Mouse (Mus musculus) heart, embryonic 14.5 days (tissue): ENCODE results near the gene Sbk2. TPM values are rescaled to one million over a fixed set of nuclear protein-coding genes. Genes with fewer than 3 reads are reported as not detected.
A peak's percentile ranks its signal among the peaks of the same experiment; 100 is the strongest.

Experiments used
- ATAC-seq: fragments of 200-750 bp; cut with Nextera tagmentation; 2 replicates; pipeline ENCODE4 v1.8.0; 2017; ENCODE audit warnings: low read depth, moderate TSS enrichment; ENCODE audit not compliant: insufficient number of reproducible peaks, insufficient read depth, low FRiP score
- H3K27ac ChIP-seq, 2 experiments: fragments of 200-500 bp in 1 of 2; fragments of 300-500 bp in 1 of 2; sonication (generic) in 1 of 2; replicated peaks in 1 of 2; 2 replicates each; pipeline ENCODE4 v1.5.1; 2012 to 2014; ENCODE audit warnings: low read depth in 2 of 2, low read length in 2 of 2, control low read depth in 1 of 2, mild to moderate bottlenecking in 1 of 2, mixed read lengths in 1 of 2; ENCODE audit not compliant: control insufficient read depth in 1 of 2, insufficient read depth in 1 of 2
- H3K27me3 ChIP-seq: fragments of 300-500 bp; sonication (generic); 2 replicates; pipeline ENCODE4 v1.6.1; 2014; ENCODE audit warnings: mild to moderate bottlenecking, low read length, control low read depth; ENCODE audit not compliant: control insufficient read depth, insufficient read depth
- H3K36me3 ChIP-seq: fragments of 300-500 bp; sonication (generic); 2 replicates; pipeline ENCODE4 v1.6.1; 2014; ENCODE audit warnings: mild to moderate bottlenecking, control low read depth, low read length, mixed read lengths; ENCODE audit not compliant: control insufficient read depth, insufficient read depth
- H3K4me1 ChIP-seq, 2 experiments: fragments of 200-500 bp in 1 of 2; fragments of 300-500 bp in 1 of 2; sonication (generic) in 1 of 2; 2 replicates each; pipeline ENCODE4 v1.6.1; 2012 to 2014; ENCODE audit warnings: low read length in 2 of 2, control low read depth in 1 of 2, mixed read lengths in 1 of 2; ENCODE audit not compliant: control insufficient read depth in 2 of 2, insufficient read depth in 2 of 2
- H3K4me2 ChIP-seq: fragments of 300-500 bp; sonication (generic); 2 replicates; pipeline ENCODE4 v1.6.1; 2014; ENCODE audit warnings: mild to moderate bottlenecking, low read length
- H3K4me3 ChIP-seq, 2 experiments: fragments of 200-500 bp in 1 of 2; fragments of 300-500 bp in 1 of 2; sonication (generic) in 1 of 2; 2 replicates each; pipeline ENCODE4 v1.5.1; 2012 to 2014; ENCODE audit warnings: low read length in 2 of 2, mild to moderate bottlenecking in 2 of 2, control low read depth in 1 of 2, low read depth in 1 of 2, moderate library complexity in 1 of 2; ENCODE audit not compliant: control insufficient read depth in 1 of 2, insufficient read depth in 1 of 2
- H3K9ac ChIP-seq: fragments of 300-500 bp; sonication (generic); 2 replicates; pipeline ENCODE4 v1.6.1; 2014; ENCODE audit warnings: mild to moderate bottlenecking, low read length
- H3K9me3 ChIP-seq: fragments of 300-500 bp; sonication (generic); 2 replicates; pipeline ENCODE4 v1.6.1; 2016; ENCODE audit warnings: low read length, control low read depth; ENCODE audit not compliant: control insufficient read depth
- WGBS: fragments of 180-500 bp; shearing (Covaris S2); extraction: QIAGEN DNeasy Blood & Tissue Kit; methylation state at CpG from one replicate; pipeline ENCODE4 v1.1.7; 2014; 5-methylcytosine and 5-hydroxymethylcytosine counted together
- polyA plus RNA-seq: library from polyadenylated mRNA; unstranded; fragments of >200 nt; fragmentation: Nextera tagmentation; extraction: Ambion mirVana; gene quantifications from 2 replicates; pipeline ENCODE4 v1.2.1, GENCODE M21; 2014

Gene Sbk2
- polyA plus RNA-seq, 1 experiment from 2014 or later = 8.1 TPM

DNA sequence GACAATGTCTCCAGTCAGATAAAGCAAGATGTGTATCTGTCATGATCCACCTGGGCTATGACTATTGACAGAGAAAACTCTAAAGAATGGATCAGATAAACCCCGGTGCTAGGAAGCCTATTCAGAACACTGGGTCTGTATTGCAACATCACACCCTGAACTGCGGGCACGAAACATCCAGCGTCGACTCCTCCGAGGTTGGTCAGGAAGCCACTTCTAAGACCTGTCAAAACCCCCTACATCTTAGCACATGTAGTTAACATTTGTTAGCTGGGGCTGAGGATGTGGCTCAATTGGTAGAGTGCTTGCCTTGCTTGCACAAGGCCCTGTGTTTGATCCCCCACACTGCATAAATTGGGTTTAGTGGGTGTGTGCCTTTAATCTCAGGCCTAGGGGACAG is 15.8 kb downstream of the Sbk2 start:
- Histone ChIP-seq H3K9ac (no peak overlapping the region), H3K27ac (no peak overlapping the region), H3K4me2 (no peak overlapping the region), H3K27me3 (no peaks in the 10 kb centered on the region), H3K9me3 (no peaks in the 10 kb centered on the region), H3K36me3 (no peaks in the 10 kb centered on the region), H3K4me1 (peaks cover 2 to 5% of the 10 kb centered on the region in 2 experiments; a peak in 3 of 4 replicates), H3K4me3 (no peak overlapping the region)
- 55% methylated on average over 6 of the region's 6 CpGs for WGBS
- ATAC-seq = no peak

DNA sequence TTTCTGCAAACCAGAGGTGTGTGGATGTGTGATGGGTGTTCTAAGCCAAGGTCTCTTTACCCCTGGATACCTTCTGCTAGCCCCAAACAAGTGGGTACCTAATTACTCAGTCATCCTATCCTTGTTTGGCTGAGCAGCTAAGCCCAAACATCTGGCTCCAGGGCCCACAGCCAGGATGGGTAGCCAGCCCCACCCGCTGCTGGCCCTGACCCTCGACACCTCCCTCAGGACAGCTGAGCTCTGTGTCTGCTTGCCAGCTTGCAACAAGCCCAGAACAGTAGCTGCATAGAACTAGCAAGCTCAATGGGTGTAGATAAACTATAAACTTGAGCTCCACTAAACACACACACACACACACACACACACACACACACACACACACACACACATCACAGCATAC is 16.4 kb downstream of the Sbk2 start:
- Histone ChIP-seq H3K36me3 (no peaks in the 10 kb centered on the region), H3K4me3 (no peak overlapping the region), H3K4me2 (no peak overlapping the region), H3K27ac (no peak overlapping the region), H3K27me3 (no peaks in the 10 kb centered on the region), H3K4me1 (peaks cover 2 to 3% of the 10 kb centered on the region in 2 experiments; a peak in 1 of 4 replicates), H3K9me3 (no peaks in the 10 kb centered on the region), H3K9ac (no peak overlapping the region)
- ATAC-seq = no peak
- WGBS = 39% methylated on average over 2 of the region's 2 CpGs

DNA sequence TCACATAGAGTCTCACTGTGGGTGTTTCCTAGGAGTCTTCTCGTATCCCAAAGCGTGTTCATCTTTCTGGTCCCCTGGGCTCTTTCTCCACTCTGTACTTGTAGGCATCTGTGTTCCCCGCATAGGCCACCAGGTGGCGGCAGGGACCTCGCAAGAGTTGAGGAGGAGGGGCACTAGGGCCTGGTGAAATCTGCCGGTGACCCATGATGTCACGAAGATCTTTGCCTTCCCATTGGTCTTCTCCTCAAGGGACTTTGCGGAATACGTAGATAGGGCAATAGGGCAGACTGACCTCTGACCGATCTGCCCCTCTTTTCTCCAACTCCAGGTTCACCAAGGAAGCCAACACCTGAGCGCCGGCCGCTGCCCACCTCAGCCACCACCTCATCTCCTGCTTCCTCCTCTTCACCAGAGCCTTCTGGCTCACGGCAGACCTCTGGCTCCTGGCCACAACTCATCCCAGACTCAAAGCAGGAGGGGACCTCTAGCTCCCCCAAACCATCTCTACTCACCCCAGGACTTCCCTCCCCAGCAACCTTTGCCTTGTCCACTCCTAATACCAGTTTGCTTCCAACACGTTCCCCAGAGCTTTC is 20.9 kb downstream of the Sbk2 start:
- H3K27me3 ChIP-seq = 0 out of 2 replicates have a peak, but pooled peaks cover 5% of the 10 kb centered on the region
- H3K9ac ChIP-seq = no peak overlapping the region
- peak overlapping the region; percentile 29 for H3K4me3 ChIP-seq
- H3K36me3 ChIP-seq = no peaks in the 10 kb centered on the region
- WGBS = 12% methylated on average over 15 of the region's 15 CpGs
- H3K4me2 ChIP-seq = peak overlapping the region; percentile 62
- H3K4me1 ChIP-seq = peaks cover 0 to 3% of the 10 kb centered on the region in 2 experiments; a peak in 1 of 4 replicates
- peak; percentile 71; the same call in 1 of the 2 replicates for ATAC-seq
- no peak overlapping the region for H3K27ac ChIP-seq
- H3K9me3 ChIP-seq = no peaks in the 10 kb centered on the region

DNA sequence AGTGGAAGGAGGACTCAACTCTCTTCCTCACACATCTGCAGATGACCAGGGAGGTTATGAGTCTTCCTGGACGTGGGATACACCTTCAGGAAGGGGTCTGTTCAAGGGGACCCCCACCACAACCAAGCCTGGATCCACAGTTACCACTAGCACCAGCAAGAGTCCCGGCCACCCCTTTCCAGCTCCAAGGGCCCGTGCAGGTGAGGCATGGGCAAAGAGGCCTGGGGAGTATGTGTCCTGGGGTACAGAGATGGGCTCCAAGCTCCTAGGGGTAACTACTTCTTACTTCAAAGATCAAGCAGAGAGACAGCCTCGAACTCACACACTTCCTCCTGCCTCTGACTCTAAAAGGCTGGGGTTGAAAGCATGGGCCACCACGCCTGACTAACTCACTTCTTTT is 21.5 kb downstream of the Sbk2 start:
- ATAC-seq = no peak
- H3K4me2 ChIP-seq = no peak overlapping the region
- peaks cover 0 to 3% of the 10 kb centered on the region in 2 experiments; a peak in 1 of 4 replicates for H3K4me1 ChIP-seq
- WGBS = 34% methylated on average over 5 of the region's 5 CpGs
- H3K27ac ChIP-seq = no peak overlapping the region
- H3K9ac ChIP-seq = no peak overlapping the region
- no peaks in the 10 kb centered on the region for H3K9me3 ChIP-seq
- H3K4me3 ChIP-seq = no peak overlapping the region
- no peaks in the 10 kb centered on the region for H3K36me3 ChIP-seq
- H3K27me3 ChIP-seq = 0 out of 2 replicates have a peak, but pooled peaks cover 5% of the 10 kb centered on the region

DNA sequence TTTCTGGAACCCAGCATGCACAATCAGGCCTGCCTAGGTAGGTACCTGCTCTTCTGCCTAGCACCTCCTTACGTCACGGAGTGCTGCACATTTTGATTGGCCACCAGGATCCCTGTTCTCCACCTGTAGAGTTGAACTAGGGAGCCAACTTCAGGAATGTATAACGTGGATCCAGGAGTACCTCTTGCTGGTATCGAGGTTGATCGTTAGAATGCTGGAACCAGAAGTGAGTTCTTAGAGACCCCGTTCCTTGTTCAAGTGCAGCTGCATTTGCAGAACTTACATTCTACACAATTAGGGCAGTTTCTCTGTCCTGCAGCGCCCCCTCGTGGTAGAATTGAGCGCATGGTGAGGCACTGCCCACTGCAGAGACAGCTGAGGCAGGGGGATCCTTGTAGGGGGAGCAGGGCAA is 24.1 kb downstream of the Sbk2 start:
- H3K4me3 ChIP-seq = no peak overlapping the region
- no peak overlapping the region for H3K4me2 ChIP-seq
- no peaks in the 10 kb centered on the region for H3K36me3 ChIP-seq
- H3K9ac ChIP-seq = no peak overlapping the region
- no peak overlapping the region for H3K27ac ChIP-seq
- H3K9me3 ChIP-seq = no peaks in the 10 kb centered on the region
- WGBS = 16% methylated on average over 9 of the region's 9 CpGs
- H3K4me1 ChIP-seq = peaks cover 0 to 3% of the 10 kb centered on the region in 2 experiments; a peak in 1 of 4 replicates
- H3K27me3 ChIP-seq = 0 out of 2 replicates have a peak, but pooled peaks cover 5% of the 10 kb centered on the region
- no peak for ATAC-seq

DNA sequence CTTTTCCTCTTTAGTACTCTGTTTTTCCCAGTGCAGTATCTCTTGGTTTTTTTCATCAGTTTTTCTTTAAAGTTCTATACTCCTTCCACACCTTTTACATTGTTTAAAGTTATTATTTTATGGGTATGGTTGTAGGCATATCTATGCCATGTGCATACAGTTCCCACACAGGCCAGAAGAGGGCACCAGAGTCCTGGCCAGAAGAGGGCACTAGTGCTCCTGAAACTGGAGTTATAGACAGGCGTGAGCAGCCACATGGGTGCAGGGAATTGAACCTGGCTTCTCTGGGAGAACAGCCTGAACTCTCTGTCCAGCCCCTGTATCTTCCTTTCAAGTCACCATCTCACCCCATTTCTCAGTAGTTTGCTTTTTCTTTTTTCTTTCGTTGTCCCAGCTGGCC is 25.8 kb downstream of the Sbk2 start:
- no peak overlapping the region for H3K9ac ChIP-seq
- no peak overlapping the region for H3K27ac ChIP-seq
- H3K4me2 ChIP-seq = no peak overlapping the region
- H3K4me1 ChIP-seq = peaks cover 0 to under 1% of the 10 kb centered on the region in 2 experiments; a peak in 1 of 4 replicates
- H3K9me3 ChIP-seq = no peaks in the 10 kb centered on the region
- ATAC-seq = no peak
- 0 out of 2 replicates have a peak, but pooled peaks cover 5% of the 10 kb centered on the region for H3K27me3 ChIP-seq
- H3K4me3 ChIP-seq = no peak overlapping the region
- WGBS = 40% methylated on average over 2 of the region's 2 CpGs
- no peaks in the 10 kb centered on the region for H3K36me3 ChIP-seq

DNA sequence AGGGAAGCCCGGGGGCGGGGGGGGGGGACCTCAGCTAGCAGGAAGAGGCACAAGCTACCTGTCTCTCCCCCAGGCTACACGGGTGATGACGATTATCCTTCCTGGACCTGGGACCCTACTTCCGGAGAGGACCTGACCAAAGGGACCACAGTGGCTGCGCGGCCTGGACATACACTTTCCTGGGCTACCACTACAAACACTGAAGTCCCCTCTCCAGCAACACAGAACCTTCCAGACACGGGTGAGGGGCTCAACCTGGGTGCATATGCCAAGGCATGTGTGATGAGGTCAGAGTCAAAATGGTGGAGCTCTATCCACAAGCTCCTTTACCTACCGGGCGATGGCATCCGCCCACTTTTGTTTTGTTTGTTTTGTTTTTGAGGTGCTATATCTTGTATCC is 26.8 kb downstream of the Sbk2 start:
- Histone ChIP-seq H3K4me1 (no peaks in the 10 kb centered on the region), H3K9me3 (no peaks in the 10 kb centered on the region), H3K4me2 (no peak overlapping the region), H3K27ac (no peak overlapping the region), H3K9ac (no peak overlapping the region; the same call in 1 of the 2 replicates), H3K4me3 (no peak overlapping the region), H3K36me3 (no peaks in the 10 kb centered on the region), H3K27me3 (0 out of 2 replicates have a peak, but pooled peaks cover 3% of the 10 kb centered on the region)
- no peak for ATAC-seq
- WGBS = 71% methylated on average over 10 of the region's 11 CpGs

DNA sequence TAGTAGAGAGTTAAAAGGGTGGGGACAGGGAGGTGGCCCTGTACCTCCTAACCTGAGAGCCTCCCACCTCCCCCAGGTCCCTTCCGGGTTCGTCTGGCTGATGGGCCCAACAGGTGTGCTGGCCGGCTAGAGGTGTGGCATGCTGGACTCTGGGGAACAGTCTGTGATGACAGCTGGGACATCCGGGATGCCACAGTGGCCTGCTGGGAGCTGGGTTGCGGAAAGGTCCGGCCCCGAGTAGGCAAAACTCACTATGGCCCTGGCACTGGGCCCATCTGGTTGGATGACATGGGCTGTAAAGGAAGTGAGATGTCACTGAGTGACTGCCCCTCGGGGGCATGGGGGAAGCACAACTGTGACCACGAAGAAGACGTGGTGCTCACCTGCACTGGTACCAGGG is 27.4 kb downstream of the Sbk2 start:
- Histone ChIP-seq H3K4me1 (no peaks in the 10 kb centered on the region), H3K9ac (no peak overlapping the region), H3K27me3 (no peaks in the 10 kb centered on the region), H3K9me3 (no peaks in the 10 kb centered on the region), H3K27ac (no peak overlapping the region), H3K4me2 (no peak overlapping the region), H3K36me3 (no peaks in the 10 kb centered on the region), H3K4me3 (no peak overlapping the region)
- whole genome bisulfite sequencing = 66% methylated on average over 10 of the region's 10 CpGs
- ATAC-seq = no peak
